Mouse (Mus musculus): ENCODE data around the gene Tulp3. TPM values are rescaled to one million over a fixed set of nuclear protein-coding genes. Genes with fewer than 3 reads are reported as not detected.
A peak's percentile ranks its signal among the peaks of the same experiment; 100 is the strongest.

The Tulp3 gene
- polyA plus RNA-seq, 1 experiment from 2014 or later = 24.1 TPM

DNA sequence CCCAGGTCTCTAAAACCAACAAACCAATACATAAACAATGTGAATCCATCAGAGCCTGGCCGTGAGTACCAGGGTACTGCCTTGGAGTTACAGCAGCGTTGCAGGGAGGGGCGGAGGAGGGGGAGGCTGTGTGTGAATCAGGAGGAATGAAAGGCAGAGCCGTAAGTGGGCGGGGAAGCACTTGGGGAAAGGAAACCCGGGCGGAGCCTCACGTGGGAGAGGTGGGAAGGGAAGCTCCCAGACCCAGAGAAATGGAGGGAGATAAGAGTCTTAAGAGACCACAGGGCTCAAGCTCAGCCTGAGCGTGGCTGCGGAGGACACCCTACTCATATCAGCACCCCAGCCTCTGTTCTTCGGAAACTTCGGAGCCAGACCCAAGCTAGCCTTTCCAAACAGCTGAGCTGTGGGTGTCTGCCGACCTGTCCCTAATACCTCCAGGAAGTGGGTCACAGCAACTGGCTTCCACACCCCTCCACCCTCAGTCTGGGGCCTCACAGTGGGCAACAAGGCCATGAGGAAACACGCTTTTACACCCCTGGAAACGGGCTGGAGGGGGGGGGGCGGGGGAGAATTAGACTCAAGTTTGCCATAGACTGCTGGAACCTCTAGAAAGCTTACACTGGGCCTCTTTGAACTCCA is 69.7 kb downstream of the Tulp3 start:
- Histone ChIP-seq H3K36me3 (ENCODE audit: insufficient read depth, low read length) (no peaks in the 10 kb centered on the region), H3K4me2 (replicated peaks; ENCODE audit: low read depth, low read length) (peak overlapping the region; percentile 60), H3K4me3 (ENCODE audit: low read length) (peak overlapping the region; percentile 39), H3K4me1 (ENCODE audit: insufficient read depth, low read length) (peaks cover 21% of the 10 kb centered on the region), H3K27me3 (ENCODE audit: insufficient read depth, low read length) (no peaks in the 10 kb centered on the region), H3K9ac (replicated peaks; ENCODE audit: low read length) (peak overlapping the region; percentile 61), H3K27ac (ENCODE audit: low read length) (peak overlapping the region; percentile 15; the same call in 1 of the 2 replicates), H3K9me3 (ENCODE audit: low read length) (no peaks in the 10 kb centered on the region)
- ATAC-seq (ENCODE audit: low FRiP score, low TSS enrichment) = peak; percentile 89
- WGBS = 4% methylated on average over 16 of the region's 16 CpGs

DNA sequence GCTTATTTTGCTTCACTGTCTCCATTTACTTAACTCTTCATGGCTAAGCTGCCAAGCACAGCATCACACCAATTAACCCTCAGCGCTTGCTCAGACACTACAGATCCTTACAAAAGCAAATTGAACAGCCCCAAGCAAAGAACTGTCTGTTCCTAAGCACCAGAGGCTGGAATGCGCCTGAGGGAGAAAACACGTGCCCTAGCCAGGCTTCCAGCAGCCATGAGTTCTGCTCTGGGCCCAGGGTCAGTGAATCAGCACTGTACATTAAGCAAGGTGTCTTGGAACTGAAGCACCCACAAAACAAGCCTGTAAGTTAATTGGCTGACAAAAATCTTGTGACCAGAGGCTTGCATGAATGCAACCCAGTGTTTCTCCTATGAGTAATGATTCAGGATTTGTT is 73.5 kb downstream of the Tulp3 start:
- Histone ChIP-seq H3K9ac (replicated peaks; ENCODE audit: low read length) (no peak overlapping the region), H3K4me2 (replicated peaks; ENCODE audit: low read depth, low read length) (no peak overlapping the region), H3K27ac (ENCODE audit: low read length) (no peak overlapping the region), H3K36me3 (ENCODE audit: insufficient read depth, low read length) (no peaks in the 10 kb centered on the region), H3K4me3 (ENCODE audit: low read length) (no peak overlapping the region), H3K9me3 (ENCODE audit: low read length) (no peaks in the 10 kb centered on the region), H3K27me3 (ENCODE audit: insufficient read depth, low read length) (no peaks in the 10 kb centered on the region), H3K4me1 (ENCODE audit: insufficient read depth, low read length) (peaks cover 36% of the 10 kb centered on the region)
- WGBS = 67% methylated on average over 3 of the region's 3 CpGs
- no peak for ATAC-seq (ENCODE audit: low FRiP score, low TSS enrichment)

GRCm38 (mm10) chr6:128280472-128281145 is 75.0 kb downstream of the Tulp3 start:
- ATAC-seq (ENCODE audit: low FRiP score, low TSS enrichment) = no peak
- no peaks in the 10 kb centered on the region for H3K36me3 ChIP-seq (ENCODE audit: insufficient read depth, low read length)
- H3K4me3 ChIP-seq (ENCODE audit: low read length) = no peak overlapping the region
- H3K4me2 ChIP-seq (replicated peaks; ENCODE audit: low read depth, low read length) = no peak overlapping the region
- H3K4me1 ChIP-seq (ENCODE audit: insufficient read depth, low read length) = peaks cover 28% of the 10 kb centered on the region
- H3K27me3 ChIP-seq (ENCODE audit: insufficient read depth, low read length) = no peaks in the 10 kb centered on the region
- WGBS = 47% methylated on average over 14 of the region's 14 CpGs
- H3K9ac ChIP-seq (replicated peaks; ENCODE audit: low read length) = no peak overlapping the region
- no peak overlapping the region for H3K27ac ChIP-seq (ENCODE audit: low read length)
- no peaks in the 10 kb centered on the region for H3K9me3 ChIP-seq (ENCODE audit: low read length)

DNA sequence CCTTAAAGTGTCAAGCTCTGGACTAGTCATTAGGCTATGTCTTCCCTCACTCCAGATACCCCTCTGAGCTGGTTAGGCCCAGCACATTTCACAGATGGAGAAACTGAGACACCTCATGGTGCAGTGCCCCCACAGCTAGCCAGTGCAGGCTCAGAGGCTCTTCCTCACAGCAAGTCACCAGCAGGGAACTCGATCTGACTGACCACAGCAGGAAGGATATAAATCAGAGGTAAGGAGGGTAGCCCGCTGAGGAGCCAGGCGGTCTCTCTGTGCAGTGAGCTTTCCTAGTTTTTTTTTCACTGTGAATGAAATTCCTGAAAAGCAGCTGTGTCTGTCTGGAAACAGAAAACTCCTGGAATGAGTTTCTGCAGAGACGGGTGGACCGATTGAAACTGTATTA is 76.0 kb downstream of the Tulp3 start:
- peak; percentile 80 for ATAC-seq (ENCODE audit: low FRiP score, low TSS enrichment)
- no peak overlapping the region for H3K27ac ChIP-seq (ENCODE audit: low read length)
- H3K4me2 ChIP-seq (replicated peaks; ENCODE audit: low read depth, low read length) = no peak overlapping the region
- no peaks in the 10 kb centered on the region for H3K9me3 ChIP-seq (ENCODE audit: low read length)
- H3K27me3 ChIP-seq (ENCODE audit: insufficient read depth, low read length) = no peaks in the 10 kb centered on the region
- H3K36me3 ChIP-seq (ENCODE audit: insufficient read depth, low read length) = no peaks in the 10 kb centered on the region
- H3K4me3 ChIP-seq (ENCODE audit: low read length) = no peak overlapping the region
- peaks cover 25% of the 10 kb centered on the region for H3K4me1 ChIP-seq (ENCODE audit: insufficient read depth, low read length)
- 5% methylated on average over 5 of the region's 5 CpGs for WGBS
- H3K9ac ChIP-seq (replicated peaks; ENCODE audit: low read length) = no peak overlapping the region

GRCm38 (mm10) chr6:128279099-128279498 is 76.6 kb downstream of the Tulp3 start:
- H3K4me1 ChIP-seq (ENCODE audit: insufficient read depth, low read length) = peaks cover 23% of the 10 kb centered on the region
- WGBS = 40% methylated on average over 4 of the region's 4 CpGs
- no peak for ATAC-seq (ENCODE audit: low FRiP score, low TSS enrichment)
- no peaks in the 10 kb centered on the region for H3K36me3 ChIP-seq (ENCODE audit: insufficient read depth, low read length)
- H3K27me3 ChIP-seq (ENCODE audit: insufficient read depth, low read length) = no peaks in the 10 kb centered on the region
- no peak overlapping the region for H3K4me3 ChIP-seq (ENCODE audit: low read length)
- H3K4me2 ChIP-seq (replicated peaks; ENCODE audit: low read depth, low read length) = no peak overlapping the region
- H3K9me3 ChIP-seq (ENCODE audit: low read length) = no peaks in the 10 kb centered on the region
- H3K27ac ChIP-seq (ENCODE audit: low read length) = no peak overlapping the region
- no peak overlapping the region for H3K9ac ChIP-seq (replicated peaks; ENCODE audit: low read length)

GRCm38 (mm10) chr6:128277132-128278085 is 78.2 kb downstream of the Tulp3 start:
- Histone ChIP-seq H3K36me3 (ENCODE audit: insufficient read depth, low read length) (no peaks in the 10 kb centered on the region), H3K27ac (ENCODE audit: low read length) (no peak overlapping the region), H3K4me2 (replicated peaks; ENCODE audit: low read depth, low read length) (no peak overlapping the region), H3K9me3 (ENCODE audit: low read length) (no peaks in the 10 kb centered on the region), H3K4me1 (ENCODE audit: insufficient read depth, low read length) (peaks cover 23% of the 10 kb centered on the region), H3K4me3 (ENCODE audit: low read length) (no peak overlapping the region), H3K9ac (replicated peaks; ENCODE audit: low read length) (no peak overlapping the region), H3K27me3 (ENCODE audit: insufficient read depth, low read length) (no peaks in the 10 kb centered on the region)
- 77% methylated on average over 11 of the region's 11 CpGs for WGBS
- ATAC-seq (ENCODE audit: low FRiP score, low TSS enrichment) = no peak

DNA sequence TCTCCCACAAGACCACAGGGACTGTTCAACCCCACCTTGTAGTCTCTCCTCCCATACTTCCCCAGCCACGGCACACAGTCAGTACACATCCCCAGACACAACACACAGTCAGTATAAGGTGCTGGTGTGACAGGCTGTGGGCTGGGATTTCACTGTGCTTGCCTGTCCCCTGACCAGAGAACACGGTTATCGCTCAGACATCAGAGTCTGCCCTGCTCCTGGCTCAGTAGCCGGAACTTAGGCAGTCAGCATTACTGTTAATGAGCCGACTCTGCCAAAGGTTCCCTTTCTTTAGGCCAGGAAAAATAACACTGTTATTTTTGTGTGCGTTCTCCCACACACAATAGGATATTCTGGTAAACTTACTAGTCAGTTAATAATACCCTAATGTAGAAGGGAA is 79.3 kb downstream of the Tulp3 start:
- Histone ChIP-seq H3K4me1 (ENCODE audit: insufficient read depth, low read length) (peaks cover 23% of the 10 kb centered on the region), H3K9ac (replicated peaks; ENCODE audit: low read length) (no peak overlapping the region), H3K4me3 (ENCODE audit: low read length) (no peak overlapping the region), H3K9me3 (ENCODE audit: low read length) (no peaks in the 10 kb centered on the region), H3K4me2 (replicated peaks; ENCODE audit: low read depth, low read length) (no peak overlapping the region), H3K27ac (ENCODE audit: low read length) (no peak overlapping the region), H3K27me3 (ENCODE audit: insufficient read depth, low read length) (no peaks in the 10 kb centered on the region), H3K36me3 (ENCODE audit: insufficient read depth, low read length) (no peaks in the 10 kb centered on the region)
- ATAC-seq (ENCODE audit: low FRiP score, low TSS enrichment) = no peak
- WGBS = 73% methylated on average over 6 of the region's 6 CpGs

- Histone ChIP-seq H3K9me3 (ENCODE audit: low read length) (no peaks in the 10 kb centered on the region), H3K4me1 (ENCODE audit: insufficient read depth, low read length) (peaks cover 21% of the 10 kb centered on the region), H3K36me3 (ENCODE audit: insufficient read depth, low read length) (no peaks in the 10 kb centered on the region), H3K27me3 (ENCODE audit: insufficient read depth, low read length) (no peaks in the 10 kb centered on the region), H3K4me3 (ENCODE audit: low read length) (no peak overlapping the region), H3K9ac (replicated peaks; ENCODE audit: low read length) (0 out of 2 replicates have a peak overlapping the region, but pooled peaks have one; percentile 12), H3K4me2 (replicated peaks; ENCODE audit: low read depth, low read length) (no peak overlapping the region), H3K27ac (ENCODE audit: low read length) (no peak overlapping the region)
- 0 out of 2 replicates have a peak, but pooled peaks have one; percentile 5 for ATAC-seq (ENCODE audit: low FRiP score, low TSS enrichment)
- WGBS = 68% methylated on average over 8 of the region's 8 CpGs
Observed at GRCm38 (mm10) chr6:128275506-128276064, 80.1 kb downstream of the Tulp3 start.

DNA sequence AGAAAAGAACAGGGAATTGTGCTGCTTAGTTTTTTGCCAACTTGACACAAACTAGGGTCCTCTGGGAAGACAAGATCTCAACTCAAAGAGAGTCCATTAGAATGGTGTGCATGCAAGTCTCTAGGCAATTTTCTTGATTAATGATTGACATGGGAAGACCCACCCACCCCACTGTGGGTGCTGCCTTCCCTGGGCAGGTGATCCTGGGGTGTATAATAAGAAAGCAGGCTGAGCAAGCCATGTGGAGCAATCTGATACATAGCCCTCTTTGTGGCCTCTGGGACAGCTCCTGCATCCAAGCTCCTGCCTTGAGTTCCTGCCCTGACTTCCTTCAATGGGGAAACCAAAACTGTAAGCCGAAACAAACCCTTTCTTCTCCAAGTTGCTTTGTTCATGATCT is 82.1 kb downstream of the Tulp3 start:
- ATAC-seq (ENCODE audit: low FRiP score, low TSS enrichment) = no peak
- 60% methylated on average over 1 of the region's 1 CpGs for WGBS
- Histone ChIP-seq H3K27me3 (ENCODE audit: insufficient read depth, low read length) (no peaks in the 10 kb centered on the region), H3K27ac (ENCODE audit: low read length) (no peak overlapping the region), H3K9ac (replicated peaks; ENCODE audit: low read length) (no peak overlapping the region), H3K36me3 (ENCODE audit: insufficient read depth, low read length) (no peaks in the 10 kb centered on the region), H3K4me2 (replicated peaks; ENCODE audit: low read depth, low read length) (no peak overlapping the region), H3K4me3 (ENCODE audit: low read length) (no peak overlapping the region), H3K9me3 (ENCODE audit: low read length) (no peaks in the 10 kb centered on the region), H3K4me1 (ENCODE audit: insufficient read depth, low read length) (peaks cover 7% of the 10 kb centered on the region)
